Mouse (Mus musculus) myocyte (in vitro differentiated cells): ENCODE data around the gene Mcu. TPM values are rescaled to one million over a fixed set of nuclear protein-coding genes. Genes with fewer than 3 reads are reported as not detected.

Experiments
- H3K27me3 ChIP-seq: one replicate; pipeline ENCODE4 v1.6.1; 2011; ENCODE audit not compliant: control insufficient read depth, insufficient read depth, insufficient read length
- H3K36me3 ChIP-seq: one replicate; pipeline ENCODE4 v1.6.1; 2011; ENCODE audit not compliant: control insufficient read depth, insufficient read depth
- H3K4me2 ChIP-seq: one replicate; pipeline ENCODE4 v1.6.1; 2011; ENCODE audit warnings: low read depth, control low read depth
- H3K4me3 ChIP-seq: one replicate; pipeline ENCODE4 v1.5.1; 2011; ENCODE audit warnings: mild to moderate bottlenecking, control low read depth, moderate library complexity
- H3K79me2 ChIP-seq: one replicate; pipeline ENCODE4 v1.6.1; 2011; ENCODE audit not compliant: control insufficient read depth, insufficient read depth
- H3ac ChIP-seq: one replicate; pipeline ENCODE4 v1.6.1; 2011; ENCODE audit not compliant: control insufficient read depth, insufficient read length
- CEBPB ChIP-seq: IDR thresholded peaks from 2 replicates; pipeline ENCODE4 v1.6.1; 2011; ENCODE audit warnings: mild to moderate bottlenecking, moderate library complexity; ENCODE audit not compliant: poor library complexity, insufficient read depth, severe bottlenecking
- E2F4 ChIP-seq: IDR thresholded peaks from one replicate; pipeline ENCODE4 v1.6.1; 2011; ENCODE audit warnings: mild to moderate bottlenecking, control low read depth, moderate library complexity; ENCODE audit not compliant: insufficient read depth
- MAX ChIP-seq: IDR thresholded peaks from one replicate; pipeline ENCODE4 v1.6.1; 2011; ENCODE audit warnings: low read depth, mild to moderate bottlenecking, control low read depth
- MYOD1 ChIP-seq, 3 experiments: IDR thresholded peaks; one replicate each; pipeline ENCODE4 v1.6.1; 2011; ENCODE audit warnings: control low read depth in 2 of 3, low read depth in 2 of 3, mild to moderate bottlenecking in 2 of 3, moderate library complexity in 1 of 3; ENCODE audit not compliant: insufficient read length in 2 of 3, control insufficient read depth in 1 of 3
- MYOG ChIP-seq, 3 experiments: IDR thresholded peaks; one replicate each; pipeline ENCODE4 v1.6.1; 2011; ENCODE audit warnings: control low read depth in 2 of 3, low read depth in 2 of 3, mild to moderate bottlenecking in 2 of 3; ENCODE audit not compliant: insufficient read length in 2 of 3, control insufficient read depth in 1 of 3, insufficient read depth in 1 of 3
- POLR2A ChIP-seq: IDR thresholded peaks from one replicate; pipeline ENCODE4 v1.6.1; 2011; ENCODE audit warnings: low read depth, mild to moderate bottlenecking, control low read depth, moderate library complexity; ENCODE audit not compliant: insufficient read length
- POLR2AphosphoS2 ChIP-seq: IDR thresholded peaks from one replicate; pipeline ENCODE4 v1.6.1; 2011; ENCODE audit warnings: low read depth, control low read depth; ENCODE audit not compliant: insufficient read length
- REST ChIP-seq: IDR thresholded peaks from one replicate; pipeline ENCODE4 v1.6.1; 2011; ENCODE audit warnings: mild to moderate bottlenecking, control low read depth, moderate library complexity; ENCODE audit not compliant: insufficient read depth, insufficient read length
- SRF ChIP-seq: IDR thresholded peaks from one replicate; pipeline ENCODE4 v1.6.1; 2011; ENCODE audit warnings: low read depth; ENCODE audit not compliant: control insufficient read depth, insufficient read length
- TCF12 ChIP-seq: IDR thresholded peaks from one replicate; pipeline ENCODE4 v1.6.1; 2011; ENCODE audit warnings: mild to moderate bottlenecking, control low read depth; ENCODE audit not compliant: poor library complexity, insufficient read depth, severe bottlenecking
- TCF3 ChIP-seq: IDR thresholded peaks from one replicate; pipeline ENCODE4 v1.6.1; 2011; ENCODE audit warnings: low read depth, control low read depth; ENCODE audit not compliant: insufficient read length
- USF1 ChIP-seq: IDR thresholded peaks from one replicate; pipeline ENCODE4 v1.6.1; 2011; ENCODE audit warnings: low read depth, mild to moderate bottlenecking, control low read depth, moderate library complexity
- polyA plus RNA-seq: library from polyadenylated mRNA; unstranded; fragments of >200 nt; fragmentation: generic; extraction: Trizol; gene quantifications from one replicate; pipeline ENCODE4 v1.2.1, GENCODE M21; 2012; ENCODE audit warnings: missing spikeins

Mcu gene
- polyA plus RNA-seq, 1 experiment = 82.9 TPM

- Histone ChIP-seq H3K36me3 (no peaks in the 10 kb centered on the region), H3K4me2 (no peak overlapping the region), H3K79me2 (no peaks in the 10 kb centered on the region), H3ac (no peak overlapping the region), H3K27me3 (no peaks in the 10 kb centered on the region), H3K4me3 (no peak overlapping the region)
- TF ChIP-seq E2F4 (no peak), TCF12 (no peak), TCF3 (no peak), MAX (no peak), MYOD1 (IDR thresholded peaks at IDR 0.05; ENCODE audit: control insufficient read depth in 1 of 3, insufficient read length in 2 of 3, low read depth in 2 of 3) (no peak), CEBPB (no peak)
Measured at GRCm38 (mm10) chr10:59645153-59645552, 28.7 kb upstream of the Mcu start.

DNA sequence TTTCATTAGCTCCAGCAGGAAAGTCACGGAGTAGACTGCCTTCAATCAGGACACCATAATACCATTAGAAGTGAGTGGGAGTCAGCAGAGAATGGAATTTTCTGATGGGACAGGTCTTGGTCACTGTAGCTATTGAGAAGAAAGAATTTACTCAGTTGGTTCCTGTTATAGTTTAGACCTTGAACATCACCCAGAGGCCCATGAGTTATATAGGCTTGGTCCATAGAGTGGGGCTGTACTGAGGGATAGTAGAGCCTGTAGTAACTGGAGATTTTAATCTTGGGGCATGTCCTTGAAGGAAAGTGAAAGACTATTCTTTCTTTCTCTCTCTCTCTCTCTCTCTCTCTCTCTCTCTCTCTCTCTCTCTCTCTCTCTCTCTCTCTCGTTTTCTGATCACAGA lies 28.2 kb upstream of the Mcu start:
- Histone ChIP-seq H3K36me3 (no peaks in the 10 kb centered on the region), H3K4me2 (no peak overlapping the region), H3K79me2 (no peaks in the 10 kb centered on the region), H3K27me3 (no peaks in the 10 kb centered on the region), H3K4me3 (no peak overlapping the region), H3ac (no peak overlapping the region)
- TF ChIP-seq REST = no peak
- TF ChIP-seq TCF3 = no peak
- no peak for TF ChIP-seq E2F4
- TF ChIP-seq POLR2A = no peak
- TF ChIP-seq MAX = no peak
- no peak for TF ChIP-seq POLR2AphosphoS2
- no peak for TF ChIP-seq MYOG (IDR thresholded peaks at IDR 0.05; ENCODE audit: control insufficient read depth in 1 of 3, insufficient read depth in 1 of 3, insufficient read length in 2 of 3, low read depth in 2 of 3)
- no peak for TF ChIP-seq MYOD1 (IDR thresholded peaks at IDR 0.05; ENCODE audit: control insufficient read depth in 1 of 3, insufficient read length in 2 of 3, low read depth in 2 of 3)
- TF ChIP-seq TCF12 = no peak
- no peak for TF ChIP-seq USF1
- no peak for TF ChIP-seq CEBPB
- TF ChIP-seq SRF = no peak

DNA sequence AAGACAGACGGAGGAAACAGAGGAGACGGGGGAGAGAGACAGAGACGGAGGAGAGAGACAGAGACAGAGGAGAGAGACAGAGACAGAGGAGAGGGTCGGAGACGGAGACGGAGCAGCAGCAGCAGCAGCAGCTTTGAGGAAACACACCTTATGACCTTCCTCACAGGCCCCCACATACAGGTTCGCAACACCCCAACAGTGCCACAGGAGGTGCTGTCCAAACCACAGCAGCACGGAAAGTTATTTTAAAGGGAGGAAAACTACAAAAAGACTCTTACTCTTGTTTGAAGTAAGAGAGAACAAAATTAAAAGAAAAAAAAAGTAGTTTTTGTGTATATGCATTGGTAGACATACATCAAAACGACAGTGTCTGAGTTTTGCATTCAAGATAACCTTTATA lies 27.2 kb upstream of the Mcu start:
- H3ac ChIP-seq = no peak overlapping the region
- no peak overlapping the region for H3K4me3 ChIP-seq
- H3K27me3 ChIP-seq = no peaks in the 10 kb centered on the region
- TF ChIP-seq CEBPB (no peak), MYOG (IDR thresholded peaks at IDR 0.05; ENCODE audit: control insufficient read depth in 1 of 3, insufficient read depth in 1 of 3, insufficient read length in 2 of 3, low read depth in 2 of 3) (no peak), REST (no peak), POLR2A (no peak), TCF3 (no peak), MYOD1 (IDR thresholded peaks at IDR 0.05; ENCODE audit: control insufficient read depth in 1 of 3, insufficient read length in 2 of 3, low read depth in 2 of 3) (no peak), SRF (no peak), USF1 (no peak), E2F4 (no peak)
- no peak overlapping the region for H3K4me2 ChIP-seq
- H3K36me3 ChIP-seq = no peaks in the 10 kb centered on the region
- no peaks in the 10 kb centered on the region for H3K79me2 ChIP-seq

GRCm38 (mm10) chr10:59642659-59643377 lies 26.3 kb upstream of the Mcu start:
- Histone ChIP-seq H3K79me2 (no peaks in the 10 kb centered on the region), H3K4me3 (no peak overlapping the region), H3K36me3 (no peaks in the 10 kb centered on the region), H3K4me2 (peak overlapping the region; percentile 67), H3K27me3 (no peaks in the 10 kb centered on the region), H3ac (no peak overlapping the region)
- TF ChIP-seq MAX (no peak), USF1 (no peak), MYOD1 (IDR thresholded peaks at IDR 0.05; ENCODE audit: control insufficient read depth in 1 of 3, insufficient read length in 2 of 3, low read depth in 2 of 3) (no peak), MYOG (IDR thresholded peaks at IDR 0.05; ENCODE audit: control insufficient read depth in 1 of 3, insufficient read depth in 1 of 3, insufficient read length in 2 of 3, low read depth in 2 of 3) (no peak), POLR2A (no peak), CEBPB (no peak), SRF (no peak), TCF12 (no peak), POLR2AphosphoS2 (no peak), TCF3 (no peak), E2F4 (no peak), REST (no peak)

- no peak for TF ChIP-seq MAX
- TF ChIP-seq POLR2AphosphoS2 = no peak
- no peak for TF ChIP-seq TCF3
- TF ChIP-seq MYOD1 (IDR thresholded peaks at IDR 0.05; ENCODE audit: control insufficient read depth in 1 of 3, insufficient read length in 2 of 3, low read depth in 2 of 3) = peak in 1 of 3 experiments; percentile 25
- no peak for TF ChIP-seq USF1
- no peak for TF ChIP-seq E2F4
- no peak for TF ChIP-seq SRF
- no peak for TF ChIP-seq REST
- peak; percentile 71 for TF ChIP-seq CEBPB
- no peak for TF ChIP-seq POLR2A
- TF ChIP-seq TCF12 = no peak
- peak in 2 of 3 experiments; percentile 27 to 42 for TF ChIP-seq MYOG (IDR thresholded peaks at IDR 0.05; ENCODE audit: control insufficient read depth in 1 of 3, insufficient read depth in 1 of 3, insufficient read length in 2 of 3, low read depth in 2 of 3)
- H3K4me2 ChIP-seq = peak overlapping the region; percentile 69
- H3ac ChIP-seq = no peak overlapping the region
- no peaks in the 10 kb centered on the region for H3K79me2 ChIP-seq
- H3K27me3 ChIP-seq = no peaks in the 10 kb centered on the region
- no peaks in the 10 kb centered on the region for H3K36me3 ChIP-seq
- H3K4me3 ChIP-seq = no peak overlapping the region
Measured at GRCm38 (mm10) chr10:59638576-59638975, 22.1 kb upstream of the Mcu start.
